Mouse (Mus musculus) spleen, adult 2 months (tissue): ENCODE data around the gene Col13a1.

Experiments
- CTCF ChIP-seq: fragments of 200-500 bp; IDR thresholded peaks from 2 replicates; pipeline ENCODE4 v1.5.1; 2011; ENCODE audit warnings: mild to moderate bottlenecking, inconsistent platforms; ENCODE audit not compliant: insufficient read depth, insufficient read length, insufficient replicate concordance; ENCODE audit errors: extremely low read depth
- POLR2A ChIP-seq: fragments of 200-500 bp; IDR thresholded peaks from 2 replicates; pipeline ENCODE4 v1.6.1; 2011; ENCODE audit warnings: low read depth, low read length, inconsistent platforms

GRCm38 (mm10) chr10:61978112-61978865 lies 619 bp downstream of the Col13a1 start:
- TF ChIP-seq CTCF (no peak), POLR2A (no peak)
